Mouse (Mus musculus) skeletal muscle tissue, adult 2 months (tissue): ENCODE measurements around the gene Tmem51.
"Not testable (repeated sequence)": the region's sequence is repeated elsewhere in the genome, so short reads cannot be mapped to it uniquely, and the experiment has no call there.

ENCODE experiments used
- DNase-seq: peaks from one replicate; pipeline ENCODE4 v3.0.0-alpha.2; 2012; ENCODE audit warnings: low read depth, low spot score

Tmem51 gene

DNA sequence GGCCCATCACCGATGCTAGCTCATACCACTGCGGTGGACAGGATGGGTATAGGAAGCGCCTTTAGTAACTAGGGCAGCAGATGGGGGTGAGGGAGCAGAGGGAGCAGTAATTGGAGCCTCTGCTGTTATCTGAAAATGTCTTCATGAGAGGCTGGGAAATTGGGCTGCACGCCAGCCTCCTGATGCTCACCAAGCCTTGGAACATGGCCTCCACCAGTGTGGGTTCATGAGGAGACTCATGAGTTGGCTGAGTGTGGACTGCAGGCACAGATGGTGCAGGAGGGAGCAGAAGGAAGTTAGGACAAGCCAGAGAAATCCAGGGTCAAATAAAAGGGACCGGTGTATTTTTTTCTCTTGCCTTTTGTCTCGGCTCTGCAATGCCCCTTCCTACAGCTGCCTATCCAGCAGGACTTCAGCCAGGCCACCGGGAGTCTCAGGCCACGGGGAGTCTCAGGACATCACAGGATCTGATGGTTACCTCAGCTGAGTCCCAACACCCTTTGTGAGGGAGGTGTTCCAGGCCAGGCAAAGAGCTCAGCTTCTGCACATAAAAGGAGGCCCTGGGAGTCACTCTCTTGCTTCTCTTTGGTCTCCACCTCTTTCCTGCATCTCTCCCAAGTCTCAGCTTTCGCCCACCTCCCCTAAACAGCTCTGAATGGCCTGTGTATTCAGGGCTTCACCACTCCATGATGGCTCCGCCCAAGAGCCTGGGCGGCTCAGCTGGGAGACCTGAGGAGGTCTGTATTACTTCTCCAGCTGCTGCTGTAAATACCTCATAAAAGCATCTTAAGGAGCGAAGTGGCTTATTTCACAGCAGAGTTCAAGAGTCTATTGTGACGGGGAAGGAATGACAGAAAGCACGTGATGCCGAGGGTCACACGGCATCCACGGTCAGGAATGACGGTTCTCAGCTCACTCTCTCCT, 23.4 kb downstream of the Tmem51 start:
- no peak for DNase-seq

DNA sequence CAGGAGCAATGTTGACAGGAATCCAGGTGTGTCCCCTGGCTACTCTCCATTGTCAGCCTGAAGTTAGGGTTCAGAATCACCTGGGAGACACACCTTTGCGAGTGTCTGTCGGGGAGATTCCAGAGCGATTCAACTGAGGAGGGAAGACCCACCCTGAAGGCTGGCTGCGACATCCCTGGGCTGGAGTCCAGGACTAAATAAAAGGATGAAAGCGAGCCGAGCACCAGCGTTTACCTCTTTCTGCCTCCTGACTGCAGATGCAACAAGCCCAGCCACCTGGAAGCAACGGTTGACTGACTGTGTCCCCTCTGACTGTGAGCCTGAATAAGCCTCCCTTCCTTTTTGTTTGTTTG, 24.3 kb downstream of the Tmem51 start:
- no peak for DNase-seq

DNA sequence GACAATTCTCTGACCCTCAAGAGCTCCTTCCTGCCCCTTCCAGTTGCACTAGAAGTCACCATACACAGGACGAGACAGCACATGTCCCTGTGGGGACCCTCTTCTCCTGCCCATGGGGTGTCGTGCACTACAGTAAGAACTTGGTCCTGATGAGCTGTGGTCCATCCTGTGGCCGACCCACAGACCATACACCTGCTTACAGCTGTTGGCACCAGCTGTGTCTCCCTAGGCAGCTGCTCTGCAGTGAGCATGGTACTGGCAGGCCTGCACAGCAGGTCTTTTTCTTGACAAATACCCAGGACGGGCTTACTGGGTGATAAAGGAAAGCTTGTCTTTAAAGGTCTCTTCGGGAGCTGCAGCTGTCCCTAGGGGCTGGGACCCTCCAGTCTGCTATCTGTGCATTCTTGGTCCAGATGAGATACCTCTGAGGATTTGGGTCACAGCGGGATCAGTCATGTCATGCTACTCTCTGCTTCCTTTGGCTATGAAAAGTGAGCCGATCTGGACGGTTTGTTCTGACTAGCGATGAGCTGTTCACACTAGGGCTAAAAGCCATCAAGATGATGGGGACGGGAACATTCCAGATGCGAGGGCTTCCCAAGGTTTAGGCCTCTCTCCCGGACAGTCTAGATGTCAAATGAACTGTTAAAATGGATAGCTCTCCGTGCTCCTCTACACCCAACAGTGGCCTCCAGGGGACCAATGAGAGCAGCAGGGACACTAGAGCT, 24.8 kb downstream of the Tmem51 start:
- no peak for DNase-seq

DNA sequence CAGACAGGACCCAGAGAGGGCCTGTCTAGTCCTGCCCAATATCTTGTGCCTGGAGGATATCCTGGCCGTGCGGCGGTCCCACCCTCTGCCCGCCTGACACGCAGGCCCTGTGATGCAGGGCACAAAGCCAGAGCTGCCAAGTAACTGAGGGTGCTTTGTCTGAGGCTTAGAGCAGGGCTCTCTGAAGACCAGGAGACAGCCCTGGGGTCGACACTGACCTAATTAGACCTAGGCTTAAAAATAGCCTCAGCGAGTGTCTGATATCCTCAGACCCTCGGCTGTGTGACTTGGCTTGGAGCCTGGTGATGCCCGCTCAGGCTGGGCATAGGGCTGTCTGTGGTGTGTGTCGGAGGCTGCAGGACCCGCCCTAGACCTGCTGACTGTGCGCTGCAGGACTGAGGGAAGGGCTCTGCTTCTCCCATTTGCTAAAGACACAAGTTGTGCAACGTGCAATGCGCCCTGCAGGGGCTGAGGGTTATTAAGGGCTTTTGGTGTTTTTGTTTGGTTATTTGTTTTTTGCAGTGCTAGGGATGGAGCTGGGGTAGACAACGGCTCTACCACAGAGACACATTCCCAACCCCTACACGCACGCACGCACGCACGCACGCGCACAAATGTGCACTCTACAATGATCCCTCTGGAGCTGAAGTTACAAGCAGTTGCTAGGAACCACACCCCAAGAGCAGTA, 26.4 kb downstream of the Tmem51 start:
- no peak for DNase-seq

- DNase-seq, result no peak
Observed at GRCm38 (mm10) chr4:142055600-142055999, 28.5 kb downstream of the Tmem51 start.

- no peak for DNase-seq
Observed at GRCm38 (mm10) chr4:142054580-142054979, 29.5 kb downstream of the Tmem51 start.

DNA sequence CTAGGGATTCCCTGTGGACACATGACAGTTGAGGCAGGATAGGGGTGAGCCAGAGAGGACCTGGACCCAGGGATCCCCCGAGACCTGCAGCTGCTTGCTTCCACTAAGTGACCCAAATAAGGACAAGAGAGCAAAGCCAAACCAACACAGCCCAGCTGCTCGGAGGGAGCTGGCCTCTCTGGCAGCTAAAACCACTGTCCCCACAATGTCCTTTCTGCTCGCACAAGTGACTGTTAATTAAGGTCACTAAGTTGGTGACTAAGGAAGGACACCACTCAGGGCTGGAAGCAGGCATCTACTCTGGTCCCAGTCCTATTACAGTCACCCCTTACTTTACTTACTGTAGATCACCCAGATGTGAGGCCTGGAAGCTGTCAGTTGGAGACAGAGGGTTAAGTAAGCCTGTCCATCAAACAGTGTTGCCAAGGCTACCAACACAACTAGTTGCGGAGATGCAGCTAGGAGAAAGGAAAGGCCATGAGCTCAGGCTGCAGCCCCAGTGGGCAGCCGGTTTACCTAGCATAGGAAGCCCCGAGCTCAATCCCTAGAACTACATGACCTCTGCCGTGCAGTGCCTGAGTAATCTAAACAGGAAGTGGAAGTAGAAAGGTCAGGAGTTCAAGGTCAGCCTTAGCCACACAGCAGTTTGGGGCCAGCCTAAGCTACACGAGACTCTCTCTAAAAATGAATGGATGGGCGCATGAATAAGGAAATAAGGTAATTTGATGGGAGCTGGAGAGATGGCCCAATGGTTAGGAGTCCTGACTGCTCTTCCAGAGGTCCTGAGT, 30.2 kb downstream of the Tmem51 start:
- no peak for DNase-seq

DNA sequence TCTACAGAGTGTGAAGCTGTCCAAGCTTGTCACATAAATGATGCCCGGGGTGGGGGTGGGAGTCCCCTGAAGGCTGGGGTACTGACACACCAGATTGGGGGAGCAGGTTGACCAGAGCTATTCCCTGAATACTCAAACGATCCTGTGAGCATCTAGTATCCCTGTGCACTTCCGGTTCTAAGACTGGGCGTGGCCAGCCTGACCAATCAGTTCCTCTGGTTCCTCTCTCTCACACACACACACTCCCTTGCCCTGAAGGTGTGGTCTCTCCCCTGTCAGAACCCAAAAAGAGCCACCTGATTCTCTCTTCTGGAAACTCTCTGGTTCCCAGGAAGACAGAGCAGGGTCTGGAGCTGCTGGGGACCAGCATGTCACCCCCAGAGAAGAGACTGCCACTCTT, 30.8 kb downstream of the Tmem51 start:
- DNase-seq, result no peak

DNA sequence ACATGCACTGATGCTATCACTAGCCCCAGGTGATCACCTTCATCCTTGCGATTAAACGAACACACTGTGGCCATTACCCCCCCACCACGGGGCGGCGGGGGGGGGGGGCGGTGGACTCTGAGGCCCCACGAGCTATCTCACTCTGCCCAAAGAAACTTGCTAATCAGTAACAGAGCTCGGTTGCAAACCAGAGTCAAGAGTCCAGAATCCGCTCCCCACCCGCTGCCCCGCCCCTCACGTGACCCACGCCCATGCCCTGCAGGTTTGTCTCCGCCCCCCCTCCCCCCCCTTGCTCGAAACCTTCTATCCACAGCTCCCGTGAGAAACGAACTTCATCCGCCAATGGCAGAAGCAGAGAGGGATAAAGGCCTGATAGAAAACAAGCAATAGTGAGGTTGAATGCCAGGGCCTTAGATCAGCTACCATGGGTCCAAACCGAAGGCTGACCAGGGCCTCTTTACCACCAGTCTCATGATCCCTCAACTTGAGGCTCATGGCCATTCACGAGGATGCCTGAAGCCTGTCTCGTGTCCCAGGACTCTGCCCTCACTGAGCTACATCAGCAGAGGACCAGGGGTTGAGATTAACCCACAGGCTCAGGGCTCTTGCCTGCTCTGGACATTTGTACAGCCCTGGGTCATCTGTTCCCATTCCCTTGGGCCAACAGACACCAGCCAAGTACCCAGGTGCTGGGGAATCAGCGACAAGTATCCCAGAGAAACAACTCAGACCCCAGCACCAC, 31.5 kb downstream of the Tmem51 start:
- no peak for DNase-seq

DNA sequence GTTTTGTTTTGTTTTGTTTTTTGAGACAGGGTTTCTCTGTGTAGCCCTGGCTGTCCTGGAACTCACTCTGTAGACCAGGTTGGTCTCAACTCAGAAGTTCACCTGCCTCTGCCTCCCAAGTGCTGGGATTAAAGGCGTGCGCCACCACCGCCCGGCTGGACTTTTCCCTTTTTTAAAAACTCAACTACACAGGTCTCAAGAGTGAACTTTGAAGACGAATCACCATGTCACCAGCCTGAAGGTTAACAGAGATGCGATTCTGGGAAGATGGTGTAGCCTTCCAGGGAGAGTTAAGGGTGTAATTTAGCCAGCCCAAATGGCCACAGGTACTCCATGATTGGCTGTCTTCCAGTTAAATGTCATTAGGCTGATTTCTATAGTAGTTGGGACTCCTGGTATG, 32.2 kb downstream of the Tmem51 start:
- DNase-seq, result not testable (repeated sequence)

GRCm38 (mm10) chr4:142049963-142050362, 34.1 kb downstream of the Tmem51 start:
- DNase-seq, result no peak

DNA sequence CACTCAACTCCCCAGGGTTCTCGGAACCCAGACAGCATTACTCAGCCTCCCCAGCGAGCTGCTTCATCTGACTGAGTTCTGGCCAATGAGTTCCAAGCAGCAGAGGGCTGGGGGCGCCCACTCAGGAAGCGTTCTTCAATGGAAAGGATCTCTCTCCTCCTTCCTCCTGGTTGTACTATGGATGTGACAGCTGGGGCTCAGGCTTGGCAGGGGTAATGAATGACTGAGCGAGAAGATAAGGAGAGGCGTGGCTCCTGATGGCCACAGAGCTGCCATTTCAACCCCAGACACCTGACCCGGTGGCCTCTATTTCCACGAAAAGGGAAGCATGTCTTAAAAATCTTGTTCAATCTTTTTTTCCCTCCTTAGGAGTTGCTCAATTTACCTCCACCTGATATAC, 35.7 kb downstream of the Tmem51 start:
- DNase-seq, result no peak

- DNase-seq, result no peak
Observed at GRCm38 (mm10) chr4:142047005-142047404, 37.1 kb downstream of the Tmem51 start.

DNA sequence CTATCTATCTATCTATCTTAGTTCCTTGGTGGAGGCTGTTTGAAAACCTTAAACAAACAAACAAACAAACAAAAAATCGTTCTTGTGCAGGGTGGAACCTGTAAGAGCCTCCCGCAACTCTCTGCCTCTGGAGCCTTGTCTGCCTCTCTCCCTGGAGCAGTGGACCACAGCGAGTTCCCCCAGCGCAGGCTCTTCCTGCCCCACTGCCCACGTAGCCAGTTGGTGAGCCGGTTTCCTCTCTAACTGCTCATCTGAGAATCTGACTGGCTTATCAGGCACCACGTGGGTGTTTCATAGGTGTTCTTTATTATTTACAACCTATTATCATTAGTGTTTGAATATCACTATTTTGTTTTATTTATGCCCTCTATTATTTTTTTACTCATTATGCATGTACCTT, 37.6 kb downstream of the Tmem51 start:
- DNase-seq, result no peak

GRCm38 (mm10) chr4:142045595-142046163, 38.4 kb downstream of the Tmem51 start:
- DNase-seq, result no peak

GRCm38 (mm10) chr4:142044452-142044851, 39.7 kb downstream of the Tmem51 start:
- DNase-seq, result peak; percentile 18

GRCm38 (mm10) chr4:142039662-142040353, 44.3 kb downstream of the Tmem51 start:
- no peak for DNase-seq

- no peak for DNase-seq
Observed at GRCm38 (mm10) chr4:142037897-142038296, 46.2 kb downstream of the Tmem51 start.

- DNase-seq, result no peak
Observed at GRCm38 (mm10) chr4:142028533-142028932, 55.6 kb downstream of the Tmem51 start.

GRCm38 (mm10) chr4:142026965-142027364, 57.1 kb downstream of the Tmem51 start:
- DNase-seq, result no peak
